Mouse (Mus musculus) activated CD4-positive, CD25-positive, alpha-beta regulatory T cell (primary cell): ENCODE data around the gene Ptprm. TPM values are rescaled to one million over a fixed set of nuclear protein-coding genes. Genes with fewer than 3 reads are reported as not detected.

ENCODE experiments used
- polyA plus RNA-seq, 2 experiments: library from polyadenylated mRNA; unstranded; fragments of 100-300 nt; shearing (Covaris generic); gene quantifications; one replicate each; pipeline ENCODE4 v1.2.1; 2017

Ptprm gene
- polyA plus RNA-seq, result under 1 TPM; 0.13 to 0.48 TPM

DNA sequence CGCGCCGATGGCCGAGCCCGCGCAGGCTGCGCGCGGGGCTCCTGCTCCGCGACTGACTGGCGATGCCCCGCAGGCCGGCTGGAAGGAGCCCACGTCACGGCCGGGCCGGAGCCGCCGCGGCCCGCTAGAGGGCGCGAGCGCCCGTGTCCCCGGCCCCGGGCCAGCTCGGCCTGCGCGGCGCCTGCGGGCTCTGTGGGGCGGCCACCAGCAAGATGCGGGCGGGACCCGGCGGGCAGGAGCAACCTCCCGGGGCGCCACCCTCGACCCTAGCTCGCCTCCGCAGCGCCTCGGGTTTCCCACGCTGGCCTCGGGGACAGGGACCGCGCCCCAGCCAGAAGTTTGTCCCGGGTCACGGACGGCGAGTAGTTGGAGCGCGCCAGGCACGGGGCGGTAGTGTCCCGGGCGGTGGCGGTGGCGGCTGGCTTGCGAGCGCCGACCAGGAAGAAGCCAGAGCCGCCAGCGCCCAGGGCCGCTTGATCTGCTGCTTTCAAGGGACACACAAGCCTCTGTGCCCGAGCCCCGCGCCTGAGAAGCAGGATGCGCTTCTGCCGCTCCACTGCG, at the start of gene Ptprm:
Gene Ptprm, minus strand, starts transcription at position 7 of the 561 bp plus-strand sequence.

